Mouse (Mus musculus) layer of hippocampus, adult 9-11 months (tissue): ENCODE results near the gene H2al1m.
"Not testable (repeated sequence)": the region's sequence is repeated elsewhere in the genome, so short reads cannot be mapped to it uniquely, and the experiment has no call there.

Source experiments
- DNase-seq: peaks from one replicate; pipeline ENCODE4 v3.0.0; 2022

Gene H2al1m

DNA sequence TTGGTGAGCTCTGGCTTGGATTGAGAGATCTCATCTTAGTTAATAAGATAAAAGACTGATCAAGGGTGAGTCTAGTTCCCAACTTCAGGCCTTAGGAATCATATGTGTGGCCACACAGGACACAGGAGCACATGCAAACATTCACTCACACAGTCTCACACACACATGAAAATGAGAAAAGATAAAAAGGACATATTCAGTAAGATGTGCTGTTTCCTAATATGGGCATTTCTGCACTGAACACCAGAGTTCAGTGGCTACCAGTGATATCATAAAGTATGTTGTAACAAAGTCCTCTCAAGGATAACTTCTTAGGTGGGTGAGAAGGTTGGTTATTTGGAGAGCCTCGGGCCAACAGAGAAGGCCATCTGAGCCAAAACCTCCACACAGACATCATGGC, at the start of gene H2al1m:
Gene H2al1m, plus strand, starts transcription at position 301 of the 400 bp plus-strand sequence.
- DNase-seq = not testable (repeated sequence)

DNA sequence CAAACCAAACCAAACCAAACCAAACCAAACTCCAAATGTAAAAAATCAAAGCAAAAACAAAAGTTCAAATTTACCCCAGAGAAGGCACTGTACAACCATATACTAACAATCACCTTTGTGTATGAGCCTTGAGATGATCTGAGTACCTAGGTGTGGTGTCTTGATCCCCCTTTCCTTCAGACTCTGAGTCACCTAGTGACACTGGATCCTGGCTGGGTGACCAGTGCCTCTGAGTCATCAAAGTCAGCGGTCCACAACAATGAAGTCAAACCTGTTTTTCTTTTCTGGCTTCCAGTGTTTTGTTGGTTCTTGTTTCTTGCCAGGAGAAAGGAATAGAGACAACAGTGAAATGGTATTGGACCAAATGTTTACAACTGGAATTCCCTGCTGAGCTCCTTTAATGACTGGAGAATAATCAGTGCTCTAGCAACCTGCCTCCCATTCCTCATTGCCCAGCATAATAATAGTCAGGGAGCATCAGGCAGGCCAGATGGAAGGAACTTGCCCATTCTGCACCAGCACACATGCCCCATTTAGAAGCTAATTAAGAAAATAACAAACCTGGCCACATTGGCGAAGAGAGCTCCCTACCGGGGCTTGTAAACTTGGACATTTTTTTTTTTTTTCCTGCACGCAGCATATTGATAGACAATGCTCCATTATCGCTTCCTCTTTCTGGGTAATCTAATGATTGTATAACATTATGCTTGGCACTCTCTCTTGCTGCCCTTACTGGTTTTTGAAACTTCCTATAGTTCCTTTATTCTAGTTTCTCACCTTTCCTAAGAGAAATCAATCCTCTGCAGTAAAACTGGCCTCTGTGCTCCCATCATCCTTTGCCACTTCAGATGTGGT, 42.6 kb upstream of the H2al1m start:
- peak; percentile 7 for DNase-seq

DNA sequence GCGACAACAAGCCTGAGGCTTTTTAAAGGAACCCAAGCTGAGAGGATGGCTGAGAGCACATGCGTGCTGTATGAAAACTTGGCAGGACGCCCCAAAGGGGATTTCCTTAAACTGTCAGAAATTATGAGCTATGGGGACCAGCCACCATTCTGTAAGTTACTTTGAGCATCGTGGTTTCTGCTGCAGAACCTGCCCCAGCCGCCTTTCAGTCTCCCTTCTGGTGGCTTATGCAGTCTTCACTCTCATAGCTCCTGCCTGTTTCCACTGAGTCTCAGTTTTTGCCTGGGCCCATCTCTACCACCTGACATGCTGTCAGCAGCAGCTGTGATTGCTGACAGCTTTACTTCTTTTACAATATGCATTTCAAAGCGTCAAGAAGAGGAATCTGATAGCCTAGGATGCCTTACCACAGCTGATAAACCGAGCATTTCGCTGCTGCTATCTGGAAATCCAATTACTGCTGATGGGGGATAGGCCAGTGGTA, 40.1 kb upstream of the H2al1m start:
- no peak for DNase-seq

DNA sequence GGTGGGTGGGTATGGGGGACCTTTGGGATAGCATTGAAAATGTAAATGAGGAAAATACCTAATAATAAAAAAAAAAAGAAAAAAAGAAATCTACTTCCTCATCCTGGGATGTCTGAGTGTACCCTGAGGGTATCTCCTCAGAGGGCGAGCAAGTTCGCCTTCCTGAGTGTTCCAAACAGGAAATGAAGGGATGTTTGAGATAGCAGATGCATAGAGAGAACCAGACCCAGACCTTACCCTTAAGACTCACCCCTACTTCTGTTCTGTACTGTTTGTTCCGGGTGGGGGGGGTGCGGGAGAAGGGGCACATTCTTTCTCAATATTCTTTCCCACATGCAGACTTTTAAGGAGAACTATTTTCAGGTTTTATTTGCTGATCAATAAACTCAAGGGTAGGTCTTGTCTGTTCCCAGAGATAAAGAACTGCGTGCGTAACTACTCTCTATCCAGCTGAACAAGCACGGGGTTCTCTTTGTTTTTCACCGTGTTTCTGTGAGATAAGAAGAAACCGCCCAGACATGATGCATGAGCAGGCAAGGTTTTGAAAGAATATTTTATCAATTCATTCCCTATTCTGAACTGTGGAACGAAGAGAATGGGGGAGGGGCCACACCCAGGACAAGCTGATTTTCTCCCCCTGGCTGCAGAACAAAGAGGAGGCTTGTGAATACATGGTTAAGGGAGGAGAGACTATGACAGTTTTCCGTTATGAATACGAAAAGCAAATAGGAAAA, 38.8 kb upstream of the H2al1m start:
- DNase-seq = no peak

DNA sequence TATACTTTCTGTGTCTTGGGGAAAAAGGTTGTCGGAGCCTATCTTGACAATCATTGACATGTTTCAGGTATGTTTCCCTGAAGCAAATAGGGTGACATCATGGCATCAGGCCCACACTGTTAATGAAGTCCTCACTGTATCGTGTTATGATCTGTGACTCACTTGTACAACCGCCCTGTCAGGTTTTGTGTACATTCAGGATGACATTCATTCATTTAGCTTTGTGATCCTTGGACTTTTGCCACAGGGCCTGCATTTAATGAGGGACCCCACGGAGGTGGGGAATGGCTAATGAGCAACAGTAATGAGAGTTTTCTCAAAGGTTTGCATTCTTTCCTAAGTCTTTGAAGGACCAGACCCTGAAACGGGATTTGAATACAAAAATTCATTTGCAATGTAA, 34.7 kb upstream of the H2al1m start:
- DNase-seq = no peak

DNA sequence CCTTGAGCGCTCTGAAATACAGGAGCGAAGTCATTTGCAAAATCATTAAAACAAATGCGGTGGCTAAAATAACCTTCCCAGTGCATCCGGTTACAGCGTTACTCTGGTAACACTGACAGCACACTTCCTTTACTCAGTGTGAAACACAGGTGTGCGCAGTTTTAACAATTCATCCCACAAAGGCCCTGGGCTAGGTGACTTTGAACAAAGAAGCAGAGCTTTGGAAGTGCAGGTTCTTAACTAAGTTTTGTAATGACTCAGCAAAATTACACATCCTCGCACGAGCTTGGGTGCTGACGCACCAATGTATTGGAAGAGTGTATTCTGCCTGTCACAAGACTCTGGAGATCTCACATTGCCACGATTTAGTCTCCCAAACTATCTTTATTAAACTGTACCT, 29.6 kb upstream of the H2al1m start:
- DNase-seq = no peak

DNA sequence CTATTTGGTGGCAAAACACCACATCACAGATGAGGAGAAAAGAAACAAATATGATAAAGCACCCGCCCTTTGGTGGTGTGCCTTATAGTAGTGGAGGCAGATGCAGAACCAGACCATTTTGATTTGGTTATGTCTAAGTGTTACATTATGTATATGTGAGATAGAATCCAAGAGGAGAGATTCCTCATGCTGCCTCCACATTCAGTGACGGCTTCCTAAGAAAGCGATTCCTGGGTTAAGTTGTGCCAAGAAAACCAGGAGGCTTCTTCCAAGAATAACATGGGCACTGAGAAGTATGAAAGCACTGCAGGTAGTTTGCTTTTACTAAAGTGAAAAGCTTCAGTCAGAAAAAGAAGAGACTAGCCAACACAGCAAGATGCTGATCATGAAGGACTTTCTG, 28.7 kb upstream of the H2al1m start:
- no peak for DNase-seq

DNA sequence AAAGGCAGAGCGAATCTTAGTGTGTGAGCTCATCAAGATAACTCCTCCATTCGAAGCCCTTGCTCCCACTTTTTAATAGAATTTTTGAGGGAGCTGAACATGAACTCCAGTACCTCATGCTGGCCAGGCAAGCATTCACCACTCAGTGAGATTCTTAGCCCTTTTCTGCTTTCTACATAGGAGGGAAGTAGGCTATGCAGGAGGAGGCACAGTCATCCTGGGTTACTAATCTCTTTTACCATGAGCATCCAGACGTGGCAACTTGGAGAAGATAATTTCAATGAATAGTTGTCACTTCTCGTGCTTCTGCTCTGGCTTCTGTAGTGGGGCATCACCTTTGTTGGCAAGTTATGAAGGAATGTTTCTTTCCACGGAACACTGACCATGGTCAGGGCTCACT, 26.8 kb upstream of the H2al1m start, which contains the start of gene Gm14862:
Gene Gm14862, minus strand, starts transcription at position 134 of the 400 bp plus-strand sequence.
- no peak for DNase-seq

DNA sequence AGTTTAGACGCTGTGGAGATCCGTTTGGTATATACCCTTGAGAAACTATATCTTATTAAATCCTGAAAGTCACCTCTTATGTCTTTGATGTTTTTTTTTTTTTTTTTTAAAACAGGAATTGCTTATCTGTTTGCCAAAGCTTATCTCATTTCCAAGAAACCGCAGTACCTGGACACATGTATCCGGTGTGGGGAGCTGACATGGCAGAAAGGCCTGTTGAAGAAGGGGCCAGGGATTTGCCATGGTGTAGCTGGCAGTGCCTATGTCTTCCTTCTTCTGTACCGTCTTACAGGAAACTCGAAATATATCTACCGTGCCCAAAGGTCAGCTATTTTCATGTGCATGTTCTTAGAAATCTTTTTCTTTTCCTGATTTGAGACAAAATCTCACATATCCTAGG, 25.7 kb upstream of the H2al1m start:
- DNase-seq = no peak

DNA sequence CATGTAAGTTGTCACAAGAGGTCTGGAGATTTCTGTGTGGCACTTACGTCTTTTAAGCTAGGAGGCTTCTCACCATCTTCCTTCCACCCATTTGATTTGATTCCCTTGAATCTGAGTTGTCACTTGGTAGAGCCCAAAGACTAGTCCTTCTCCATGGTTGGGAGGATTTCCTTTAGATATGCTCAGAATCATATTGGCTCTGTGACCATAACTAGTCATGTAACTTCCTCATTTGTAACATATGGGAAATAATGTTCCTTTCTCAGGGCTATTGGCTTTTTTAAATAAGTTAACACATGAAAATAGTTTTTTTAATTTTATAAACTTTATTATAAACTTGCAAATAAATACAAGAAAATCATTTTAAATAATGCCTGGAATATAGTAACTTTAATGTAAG, 24.3 kb upstream of the H2al1m start:
- no peak for DNase-seq

DNA sequence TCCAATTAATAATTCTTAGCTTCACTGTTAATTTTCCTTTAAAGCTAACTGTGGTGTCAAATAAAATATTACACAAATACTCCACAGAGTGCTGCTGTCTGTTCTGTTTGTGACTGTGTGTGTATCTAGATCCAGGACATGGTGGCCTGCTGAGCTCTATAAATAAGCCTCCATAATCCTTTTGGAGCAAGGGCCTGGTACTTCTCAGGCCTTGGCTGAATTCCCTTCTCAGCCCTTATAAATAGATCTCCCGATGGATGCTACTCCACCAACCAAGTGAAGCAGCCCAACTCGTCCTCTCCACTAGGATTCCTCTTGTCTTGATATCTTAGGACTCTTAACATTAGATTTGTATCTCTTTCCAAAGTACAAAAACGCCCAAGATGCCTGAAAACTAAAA, 12.5 kb upstream of the H2al1m start:
- no peak for DNase-seq

DNA sequence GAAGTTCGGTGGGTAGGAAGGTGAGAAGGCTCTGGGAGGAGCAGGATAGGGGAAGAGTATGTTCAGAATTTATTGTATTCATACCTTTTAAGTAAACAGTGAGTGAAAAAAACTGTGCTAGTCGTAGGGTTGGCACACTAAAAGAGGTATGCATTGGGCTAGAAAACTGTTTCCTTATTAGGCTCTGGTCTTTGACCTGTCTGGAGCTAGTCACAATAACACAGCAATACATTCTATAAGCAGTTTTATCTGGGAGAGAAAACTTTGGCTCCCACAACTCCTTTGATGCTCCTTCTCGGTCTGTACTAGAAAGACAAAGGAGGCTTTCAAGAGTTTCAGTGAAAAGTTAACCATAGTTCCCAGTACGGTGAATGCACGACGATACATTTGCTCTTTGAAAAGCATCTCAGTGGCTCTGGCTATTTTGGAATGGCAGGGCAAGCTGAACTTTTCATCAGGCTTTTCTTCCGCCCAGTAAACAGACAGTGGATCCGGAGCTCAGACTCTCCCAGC, 11.6 kb upstream of the H2al1m start:
- DNase-seq = no peak

DNA sequence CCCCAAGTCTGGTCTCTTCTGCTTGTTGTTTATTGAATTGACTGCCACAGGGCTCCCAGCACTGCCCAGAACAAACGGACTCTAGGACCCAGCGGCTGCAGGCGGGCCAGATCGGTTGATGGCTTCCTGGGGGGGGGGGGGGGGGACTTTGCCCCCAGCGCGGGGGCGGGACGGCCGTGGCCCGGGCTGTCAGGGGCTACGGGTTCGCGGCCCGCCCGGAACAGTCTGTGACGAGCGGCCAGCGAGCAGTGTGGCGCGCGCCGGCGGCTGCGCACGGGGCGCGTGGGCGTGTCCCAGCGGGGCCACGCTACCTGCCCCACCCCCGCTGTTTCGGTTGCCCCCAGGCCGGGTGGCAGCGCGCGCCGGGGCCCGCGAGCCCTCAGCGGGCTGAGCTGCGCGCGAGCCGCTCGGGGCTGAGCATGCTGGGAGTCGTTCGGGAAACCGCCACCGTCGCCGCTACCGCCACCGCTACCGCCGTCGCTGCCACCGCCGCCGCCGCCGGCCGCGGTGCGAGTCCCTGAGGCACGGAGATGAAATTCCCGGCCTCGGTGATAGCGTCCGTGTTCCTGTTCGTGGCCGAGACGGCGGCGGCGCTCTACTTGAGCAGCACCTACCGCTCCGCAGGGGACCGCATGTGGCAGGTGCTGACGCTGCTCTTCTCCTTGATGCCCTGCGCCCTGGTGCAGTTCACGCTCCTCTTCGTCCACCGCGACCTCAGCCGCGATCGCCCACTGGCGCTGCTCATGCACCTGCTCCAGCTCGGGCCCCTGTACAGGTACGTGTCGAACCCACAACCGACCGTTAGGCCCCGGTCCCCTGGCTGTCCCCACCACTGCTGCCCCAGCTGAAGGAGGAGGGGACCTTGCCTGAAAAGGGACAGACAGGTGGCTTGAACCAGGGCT, 10.9 kb upstream of the H2al1m start, which contains the start of gene Xk:
Gene Xk, plus strand, starts transcription at position 297 of the 902 bp plus-strand sequence.
- DNase-seq = peak; percentile 34

DNA sequence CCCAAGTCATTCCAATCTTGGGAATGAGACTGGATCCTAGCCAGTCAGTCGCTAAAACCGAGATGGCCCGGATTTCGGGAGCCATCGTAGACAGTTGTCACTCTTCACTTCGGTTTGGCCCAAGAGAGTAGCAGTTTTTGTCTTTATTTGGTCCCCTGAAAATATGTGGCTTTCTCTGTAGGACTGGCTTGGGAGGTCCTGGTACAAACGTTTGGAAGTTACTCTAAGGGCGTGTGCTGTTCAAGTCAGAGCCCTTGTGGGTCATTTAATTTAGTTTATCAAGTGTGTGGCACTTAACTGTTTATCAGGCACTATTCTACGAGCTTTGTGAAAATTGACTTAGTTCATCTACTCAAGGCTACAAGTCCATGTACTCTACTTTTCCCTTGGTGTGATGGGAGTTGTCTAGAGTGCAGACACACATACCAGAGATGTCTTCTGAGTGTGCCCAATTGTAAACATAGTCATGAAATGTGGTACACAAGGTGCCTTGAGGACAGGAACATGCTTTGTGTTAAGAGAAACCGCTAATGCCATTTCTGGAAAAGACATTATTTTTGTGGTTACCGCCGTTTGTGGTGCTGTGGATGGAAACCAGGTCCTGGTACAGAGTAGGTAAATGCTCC, 10.1 kb upstream of the H2al1m start:
- DNase-seq = no peak

DNA sequence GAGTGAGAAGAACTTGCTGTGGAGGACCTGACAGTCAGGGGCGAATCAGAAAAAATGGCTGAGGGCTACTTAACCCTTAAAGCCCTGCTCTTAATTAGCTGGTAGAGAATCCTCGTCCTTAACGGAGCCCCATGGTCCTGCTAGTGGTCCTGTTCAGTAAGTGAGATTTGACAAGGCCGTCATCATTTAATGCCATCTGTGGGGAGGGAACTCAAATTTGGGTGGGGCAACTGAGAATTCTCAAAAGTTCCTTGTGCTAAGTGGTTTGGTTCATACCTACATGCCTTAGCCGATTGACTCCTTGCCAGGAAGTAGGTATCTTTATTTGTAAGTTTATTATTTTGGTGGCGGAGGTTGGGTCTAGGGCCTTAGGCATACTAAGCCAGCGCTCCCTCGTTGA, 9.2 kb upstream of the H2al1m start:
- DNase-seq = no peak

DNA sequence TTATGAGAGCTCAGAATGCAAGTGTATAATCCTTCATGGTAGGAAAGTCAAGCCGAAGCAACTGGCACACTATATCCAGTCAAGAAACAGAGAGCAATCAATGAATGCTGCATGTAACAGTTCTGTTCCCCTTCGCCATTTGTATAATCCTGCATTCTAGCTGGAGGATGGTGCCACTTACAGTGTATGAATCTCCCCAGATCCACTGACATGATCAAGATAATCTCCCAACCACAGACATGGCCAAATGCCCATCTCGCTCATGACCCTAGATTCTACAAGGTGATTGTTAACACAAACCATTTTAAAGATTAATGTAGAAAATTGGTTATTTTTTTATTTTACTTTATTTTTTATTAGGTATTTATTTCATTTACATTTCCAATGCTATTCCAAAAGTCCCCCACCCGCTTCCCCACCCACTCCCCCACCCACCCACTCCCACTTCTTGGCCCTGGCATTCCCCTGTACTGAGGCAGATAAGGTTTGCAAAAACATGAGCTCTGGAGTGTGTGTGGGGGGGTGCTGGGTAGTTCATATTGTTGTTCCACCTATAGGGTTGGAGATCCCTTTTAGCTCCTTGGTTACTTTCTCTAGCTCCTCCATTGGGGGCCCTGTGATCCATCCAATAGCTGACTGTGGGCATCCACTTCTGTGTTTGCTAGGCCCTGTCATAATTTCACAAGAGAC, 9.7 kb downstream of the H2al1m start:
- DNase-seq = not testable (repeated sequence)

DNA sequence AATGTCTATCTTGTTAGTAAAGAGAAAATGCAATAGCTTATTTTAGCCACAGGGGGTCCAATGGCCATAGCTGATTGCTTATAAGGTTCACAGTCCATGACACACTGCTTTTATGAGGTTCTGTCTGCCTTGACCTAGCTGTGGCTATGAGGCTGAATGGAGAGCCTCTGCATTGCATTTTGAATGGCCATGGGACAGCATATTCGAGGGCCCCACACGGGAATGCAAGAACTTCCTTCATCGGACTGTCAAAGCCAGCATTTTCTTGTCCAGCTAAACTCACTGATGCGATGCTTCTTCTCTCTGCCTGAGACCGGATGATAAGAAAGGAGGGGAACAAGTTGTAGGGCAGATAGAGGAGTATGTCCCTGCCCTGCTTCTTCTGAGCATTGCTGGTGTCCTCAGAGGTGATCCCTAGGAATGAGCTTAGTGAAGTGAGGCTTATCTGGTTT, 14.9 kb downstream of the H2al1m start:
- no peak for DNase-seq

DNA sequence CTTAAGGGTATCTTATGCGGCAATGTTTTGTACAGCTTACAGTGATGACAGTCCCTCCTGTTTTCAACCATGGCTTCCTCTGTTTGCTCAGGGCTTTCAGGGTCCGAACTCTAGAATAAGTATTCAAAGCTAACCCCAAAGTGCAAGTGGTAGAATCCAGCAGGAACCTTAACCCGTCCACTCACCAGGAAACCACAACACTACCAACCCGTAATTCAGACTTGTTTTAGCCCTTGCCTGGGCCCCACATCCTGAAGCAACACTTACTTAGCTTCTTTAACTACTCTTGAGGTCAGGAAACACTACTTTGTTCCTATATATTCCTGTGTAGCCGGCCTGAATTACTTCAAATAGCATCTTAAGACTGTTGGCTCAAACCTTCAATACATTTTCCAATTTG, 19.2 kb downstream of the H2al1m start:
- DNase-seq = no peak

DNA sequence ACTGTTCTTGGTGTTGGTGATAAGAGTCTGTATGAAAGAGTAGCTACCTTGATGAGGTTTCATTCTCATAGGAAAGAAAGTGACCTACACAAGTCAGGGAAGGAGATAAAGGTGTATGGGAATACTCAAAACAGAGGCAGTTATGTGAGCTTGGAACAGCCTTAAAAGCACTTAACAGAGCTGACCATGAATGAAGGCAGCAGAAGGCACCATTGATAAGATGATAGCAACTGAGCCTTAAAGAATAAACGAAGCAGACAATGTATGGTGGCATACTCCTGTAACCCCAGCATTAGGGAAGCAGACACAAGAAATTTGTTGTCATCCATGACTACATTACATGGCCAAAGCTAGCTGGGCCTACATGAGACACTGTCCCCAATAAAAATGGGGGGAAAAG, 19.9 kb downstream of the H2al1m start:
- DNase-seq = no peak

DNA sequence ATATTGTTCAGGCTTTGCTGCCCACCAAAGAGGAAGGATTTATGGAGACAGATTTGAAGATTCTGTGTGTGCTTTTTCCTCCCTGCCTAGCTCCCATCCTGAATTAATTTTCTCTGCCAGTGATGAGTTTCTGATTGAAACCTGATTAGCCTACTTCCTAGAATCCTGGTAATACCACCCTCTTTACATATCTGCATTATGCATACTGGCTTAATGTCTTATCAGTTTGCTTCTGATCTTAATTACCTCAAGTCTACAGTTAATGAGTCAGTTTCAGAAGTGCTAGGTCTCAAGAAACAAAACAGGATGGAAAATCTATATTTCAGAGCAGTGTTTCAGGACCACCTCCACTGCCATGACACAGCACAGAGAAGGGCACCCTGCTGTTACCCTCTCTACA, 32.9 kb downstream of the H2al1m start:
- DNase-seq = not testable (repeated sequence)

DNA sequence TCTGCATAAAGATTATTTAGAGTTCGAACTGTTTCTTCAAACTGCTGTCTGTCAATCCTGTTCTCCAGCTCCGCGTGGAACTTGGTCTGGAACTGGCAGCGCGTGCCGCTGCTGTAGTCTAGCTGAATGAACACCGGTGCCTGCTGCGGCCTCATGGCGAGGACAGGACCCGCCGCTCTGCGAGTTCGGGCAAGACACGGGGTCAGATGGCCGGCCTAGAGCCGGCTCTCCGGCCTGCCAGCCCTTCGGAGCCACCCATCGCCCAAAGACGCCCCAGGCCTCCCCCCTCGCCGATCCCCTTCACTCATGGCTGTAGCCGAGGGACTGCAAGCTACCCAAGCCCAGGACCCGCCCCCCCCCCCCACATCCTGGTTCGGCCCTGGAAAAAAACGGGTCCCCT, 44.4 kb downstream of the H2al1m start:
- DNase-seq = not testable (repeated sequence)
